Mouse (Mus musculus): ENCODE measurements around the gene Adgrl2.

The Adgrl2 gene

DNA sequence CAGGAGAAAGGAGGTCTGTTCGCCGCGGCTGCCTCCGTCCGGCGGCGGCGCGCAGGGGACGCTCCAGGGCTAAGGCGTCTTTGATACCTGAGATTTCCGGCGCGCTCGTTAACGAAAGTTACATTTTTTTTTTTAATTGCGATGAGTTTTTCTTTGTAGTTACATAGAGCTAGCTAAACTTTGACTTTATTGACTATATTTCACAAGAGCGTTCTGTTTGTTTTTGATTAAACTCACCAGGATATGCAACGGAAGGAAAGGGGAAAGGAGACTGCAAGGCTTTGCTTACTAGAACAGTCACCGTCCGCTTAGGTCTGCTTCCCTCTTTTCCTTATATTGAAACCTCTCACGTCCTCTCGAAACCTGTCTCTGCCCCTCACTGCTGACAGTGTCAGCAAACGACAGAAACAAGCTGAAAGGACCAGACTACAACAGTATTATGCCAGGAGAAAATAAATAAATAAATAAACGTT lies at the start of gene Adgrl2:
TSS of gene Adgrl2 (minus strand) at position 25 of the 473 bp plus-strand sequence.
- no peak for DNase-seq (ENCODE audit: low spot score in 2 of 2)

DNA sequence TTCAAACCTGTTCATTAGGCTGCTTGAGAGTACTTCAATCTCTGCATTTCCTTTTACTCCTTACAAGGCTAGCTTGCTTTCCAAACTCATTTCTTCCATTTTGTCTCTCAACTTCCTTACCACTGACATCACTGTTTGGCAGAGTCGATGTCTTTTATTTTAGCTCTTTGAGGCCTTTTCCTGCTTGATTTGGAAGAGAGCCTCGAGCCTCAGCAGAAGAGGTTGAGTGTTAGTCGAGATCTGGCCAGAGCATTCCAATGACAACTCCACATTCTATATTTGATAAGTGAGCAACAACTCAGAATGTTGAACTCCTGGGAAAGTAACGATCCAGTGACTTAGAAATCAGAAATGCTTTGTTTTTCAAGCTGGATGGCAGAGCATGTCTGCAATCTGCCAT lies 48.4 kb upstream of the Adgrl2 start:
- no peak for DNase-seq (ENCODE audit: low spot score in 2 of 2)

DNA sequence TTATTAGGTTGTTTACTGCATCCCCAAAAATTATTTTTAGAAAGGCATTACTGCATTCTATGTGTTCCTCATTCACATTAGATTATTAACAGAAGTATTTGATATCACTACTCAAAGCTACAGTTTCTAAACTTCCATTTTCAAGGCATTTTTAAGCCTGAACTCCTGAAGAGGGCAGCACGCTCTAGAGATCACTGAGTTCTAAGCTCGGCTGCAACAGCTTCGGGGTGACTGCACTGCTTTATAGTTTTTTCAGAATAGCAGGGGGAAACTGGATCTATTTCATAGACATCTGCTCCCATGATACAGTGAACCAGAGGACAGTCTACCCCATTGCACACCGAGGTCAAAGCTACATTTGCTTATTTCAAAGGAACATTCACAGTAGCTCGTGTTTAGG lies 29.6 kb upstream of the Adgrl2 start:
- no peak for DNase-seq (ENCODE audit: low spot score in 2 of 2)

DNA sequence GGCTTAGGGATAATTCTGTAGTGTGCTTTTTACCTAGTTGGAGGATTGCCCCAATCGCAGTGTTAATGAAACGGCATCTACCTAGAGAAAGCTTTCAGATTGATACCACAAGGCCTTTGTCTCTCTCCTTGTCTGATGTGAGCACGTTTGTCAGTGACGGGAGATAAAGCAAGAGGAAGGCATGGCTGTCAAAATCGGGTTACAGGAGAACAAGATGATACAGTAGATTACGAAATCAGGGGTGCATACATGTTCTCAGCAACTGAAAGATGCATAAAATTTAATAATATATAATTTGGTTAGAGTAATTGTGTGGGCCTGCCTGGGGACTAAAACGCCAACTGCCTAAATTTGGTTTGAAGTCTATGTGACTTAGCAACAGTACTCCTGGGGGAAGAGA lies 19.0 kb upstream of the Adgrl2 start:
- no peak for DNase-seq (ENCODE audit: low spot score in 2 of 2)

DNA sequence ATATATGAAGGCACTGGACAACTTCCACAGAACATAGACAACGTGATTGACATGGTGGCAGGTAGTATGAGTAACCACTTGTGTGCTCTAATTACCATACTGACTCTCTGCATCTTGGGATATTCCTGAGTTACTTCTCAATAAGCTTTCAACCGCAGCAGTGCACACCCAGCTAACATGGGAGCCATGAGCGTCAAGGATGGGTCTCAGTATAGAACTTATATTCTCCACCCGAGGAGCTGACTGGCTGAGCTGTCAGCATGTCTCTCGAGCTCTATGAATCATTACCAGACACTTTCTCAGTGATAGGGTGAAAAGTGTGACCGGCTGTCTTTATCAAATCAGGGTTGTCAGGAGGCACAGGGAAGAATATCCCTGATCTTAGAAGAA lies 18.3 kb upstream of the Adgrl2 start:
- DNase-seq (ENCODE audit: low spot score in 2 of 2) = no peak

DNA sequence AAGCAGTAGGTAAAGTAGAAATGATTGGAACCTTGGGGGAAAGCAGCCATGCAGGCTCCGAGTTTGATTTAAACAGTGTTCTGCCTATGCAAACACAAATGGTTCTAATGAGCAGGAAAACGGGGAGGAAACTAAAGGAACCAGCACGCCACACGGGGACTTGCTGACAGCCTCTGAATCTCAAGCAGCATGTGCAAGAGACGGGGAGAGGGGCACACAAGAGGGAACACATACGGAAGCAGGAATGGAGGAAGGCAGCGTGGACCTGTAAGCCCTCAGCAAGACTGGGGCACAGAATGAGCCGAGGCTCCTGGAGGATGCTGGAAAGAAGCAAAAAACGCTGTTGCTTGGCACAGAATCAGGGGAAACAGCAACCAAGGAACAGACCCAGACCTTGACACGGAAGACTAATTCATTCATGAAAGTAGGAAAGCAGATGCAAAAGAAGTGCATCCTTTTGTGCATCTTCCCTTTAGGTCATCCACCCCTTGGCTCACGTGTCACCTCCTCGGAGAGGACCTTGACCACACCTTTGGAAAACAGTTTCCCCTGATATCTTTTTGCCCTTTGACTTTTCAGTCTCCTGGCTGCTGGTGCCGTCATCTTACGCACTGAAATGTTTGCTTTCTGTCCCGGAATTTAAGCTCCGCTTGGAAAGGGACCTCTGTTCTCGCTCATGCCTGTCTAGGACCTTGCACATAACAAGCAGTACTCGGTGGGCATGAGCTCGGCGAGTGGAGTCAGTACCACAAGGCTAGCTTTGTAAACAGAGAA lies 17.7 kb upstream of the Adgrl2 start:
- no peak for DNase-seq (ENCODE audit: low spot score in 2 of 2)

DNA sequence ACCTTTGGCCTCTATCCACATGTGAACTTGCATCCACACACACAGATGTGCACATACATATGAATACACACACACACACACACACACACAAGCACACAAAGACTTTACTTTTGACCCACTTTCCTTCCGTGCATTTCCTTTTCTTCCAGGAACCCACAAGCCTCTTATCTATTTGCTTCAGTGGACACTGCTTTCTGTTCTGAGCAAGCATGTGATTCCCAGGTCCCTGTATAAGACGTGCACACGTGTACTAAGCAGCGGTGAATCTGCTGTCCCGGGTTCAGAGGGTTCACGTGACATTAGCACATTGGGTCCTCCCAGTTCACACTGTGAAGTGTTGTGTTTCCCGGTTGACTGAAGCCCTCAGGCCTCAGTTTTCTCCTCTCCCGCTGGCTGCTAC lies 11.0 kb upstream of the Adgrl2 start:
- DNase-seq (ENCODE audit: low spot score in 2 of 2) = no peak

DNA sequence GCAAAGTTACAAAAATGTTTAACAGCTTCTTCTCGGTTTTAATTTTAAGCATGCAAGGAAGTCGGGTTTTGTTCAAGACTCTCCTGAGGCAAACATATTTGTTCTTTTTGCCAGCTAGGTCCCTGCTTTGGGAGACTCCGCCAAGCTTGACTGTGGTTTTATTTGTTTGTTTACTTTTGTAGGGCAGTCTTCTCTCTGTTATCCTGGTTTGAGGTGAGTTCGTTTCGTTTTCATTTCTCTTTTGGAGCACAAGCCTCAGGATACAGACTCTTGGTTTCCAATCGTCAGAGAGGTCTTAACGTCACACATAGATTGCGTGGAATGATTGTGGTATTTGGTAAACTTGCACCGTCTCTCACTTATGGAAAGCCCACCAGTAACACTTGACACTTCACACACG lies 8.3 kb upstream of the Adgrl2 start:
- no peak for DNase-seq (ENCODE audit: low spot score in 2 of 2)

DNA sequence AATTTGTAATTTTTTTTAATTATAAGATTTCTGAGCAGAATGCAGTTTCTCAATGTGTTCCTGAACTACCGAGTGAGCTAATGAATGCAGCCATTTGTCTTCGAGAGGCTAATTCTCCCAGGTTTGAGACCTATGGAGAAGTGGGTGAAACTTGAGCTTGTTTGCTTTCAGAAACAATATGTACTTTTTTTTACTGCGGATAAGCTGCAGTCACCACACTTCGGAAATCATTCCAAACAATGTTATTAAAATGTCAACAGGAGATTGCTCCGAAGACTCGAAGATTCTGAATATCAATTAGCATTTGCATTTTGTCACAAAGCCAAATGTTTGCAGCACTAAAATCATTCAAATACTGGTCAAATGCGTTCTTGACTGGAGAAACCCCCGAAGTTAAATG lies 701 bp upstream of the Adgrl2 start:
- DNase-seq (ENCODE audit: low spot score in 2 of 2) = no peak

DNA sequence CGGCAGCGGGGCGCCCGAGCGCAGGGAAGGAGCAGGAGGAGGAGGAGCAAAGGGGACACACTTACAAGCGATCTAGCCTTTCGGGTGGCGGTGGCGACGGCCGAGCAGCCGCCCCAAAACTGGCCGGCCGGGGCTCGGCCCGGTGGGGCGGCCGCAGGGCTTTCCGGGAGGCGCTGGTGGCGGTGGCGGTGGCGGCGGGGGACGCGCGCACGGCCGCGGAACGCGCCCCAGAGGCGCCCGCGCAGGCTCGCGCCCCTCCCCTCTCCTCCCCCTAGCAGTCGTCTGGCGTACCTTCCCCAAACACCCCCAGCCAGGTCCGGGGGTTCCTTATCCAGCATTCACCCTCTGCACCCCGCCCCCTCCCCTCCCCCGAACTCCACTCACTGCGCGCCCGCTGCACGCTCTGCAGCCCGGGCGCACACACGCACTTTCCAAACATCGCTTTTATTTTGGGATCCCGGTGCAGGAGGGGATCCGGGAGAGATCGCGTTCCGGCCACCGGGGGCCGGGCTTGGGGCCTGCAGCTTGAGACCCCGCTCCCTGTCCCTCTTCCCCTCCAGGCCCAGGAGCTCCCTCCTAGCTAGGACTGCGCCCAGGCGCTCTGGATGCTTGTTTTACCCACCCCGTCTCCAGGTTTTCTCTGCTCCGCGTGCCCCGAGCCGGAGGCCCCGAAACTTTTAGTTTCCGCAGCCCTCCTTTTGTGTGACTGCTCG lies 381 bp downstream of the Adgrl2 start:
- peak in 1 of 2 experiments; percentile 16 for DNase-seq (ENCODE audit: low spot score in 2 of 2)

DNA sequence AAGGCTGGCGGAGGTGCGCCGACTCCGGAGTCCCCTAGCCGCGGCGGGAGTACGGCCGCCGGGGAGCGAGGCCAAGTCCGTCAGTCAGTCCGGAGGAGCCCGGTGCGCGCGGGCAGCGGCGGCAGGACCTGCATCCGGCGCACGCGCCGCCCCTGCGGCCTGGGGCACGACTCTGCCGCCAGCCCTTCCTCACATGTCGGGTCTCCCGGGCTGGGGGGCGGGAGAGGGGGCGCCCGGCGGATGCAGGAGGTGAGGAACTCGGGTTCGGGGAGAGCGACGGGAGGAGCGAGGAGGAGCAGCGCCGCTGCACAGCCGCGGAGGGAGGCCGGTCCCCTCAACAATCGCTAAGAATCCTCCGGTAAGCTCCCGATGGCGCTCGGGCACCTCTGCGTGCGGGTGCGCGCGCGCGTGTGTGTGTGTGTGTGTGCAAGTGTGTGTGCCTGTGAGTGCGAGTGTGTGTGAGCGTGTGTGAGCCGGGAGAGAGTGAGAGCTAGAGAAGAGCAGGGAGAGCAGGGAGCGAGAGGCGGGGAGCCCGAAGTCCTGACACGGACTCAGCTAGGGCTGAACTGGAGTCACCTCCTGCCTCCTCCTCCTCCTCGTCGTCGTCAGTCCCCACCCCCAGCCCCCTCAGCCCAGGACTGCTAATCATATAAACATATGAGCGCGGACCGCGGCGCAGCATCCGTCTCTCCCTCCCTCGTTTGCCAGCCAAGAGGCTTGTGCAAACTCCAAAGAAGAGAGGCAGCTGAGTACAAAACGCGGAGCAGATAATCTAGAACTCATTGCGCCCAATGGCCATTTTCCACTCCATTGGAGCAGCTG lies 1.1 kb downstream of the Adgrl2 start:
- peak; percentile 10 to 20 for DNase-seq (ENCODE audit: low spot score in 2 of 2)

DNA sequence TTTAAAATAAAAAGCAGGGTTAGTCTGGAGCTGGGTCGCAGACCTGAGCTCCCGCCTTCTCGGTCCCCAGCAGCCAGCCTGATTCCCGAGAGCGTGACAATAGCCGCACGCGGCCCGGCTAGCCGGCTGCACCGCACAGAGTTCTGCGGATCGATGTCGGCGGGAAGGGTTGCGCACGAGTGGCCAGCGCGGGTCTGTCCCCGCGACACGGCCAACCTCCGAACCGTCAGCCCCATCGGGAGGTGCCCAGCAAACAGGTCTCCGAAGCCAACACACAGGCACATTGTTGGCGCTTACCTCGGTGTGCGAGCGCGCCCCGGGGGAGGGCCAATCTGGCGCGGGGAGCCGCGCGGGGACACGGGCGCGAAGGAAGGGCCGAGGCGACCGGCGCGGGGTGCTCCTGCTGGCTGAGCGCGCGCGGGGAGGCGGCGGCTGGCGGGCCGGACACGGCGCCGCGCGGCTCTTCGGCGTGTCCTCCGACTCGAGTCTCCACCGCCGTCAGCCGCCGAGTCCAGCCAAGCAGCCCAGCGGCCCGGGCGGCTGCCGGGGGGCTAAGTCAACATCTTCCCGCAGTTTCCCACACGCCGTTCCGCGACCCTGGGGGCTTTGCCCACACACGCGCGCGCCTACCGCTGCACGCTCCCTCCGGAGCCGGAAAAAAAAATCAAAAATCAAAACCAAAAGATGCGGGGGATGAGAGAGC lies 1.9 kb downstream of the Adgrl2 start:
- DNase-seq (ENCODE audit: low spot score in 2 of 2) = no peak

DNA sequence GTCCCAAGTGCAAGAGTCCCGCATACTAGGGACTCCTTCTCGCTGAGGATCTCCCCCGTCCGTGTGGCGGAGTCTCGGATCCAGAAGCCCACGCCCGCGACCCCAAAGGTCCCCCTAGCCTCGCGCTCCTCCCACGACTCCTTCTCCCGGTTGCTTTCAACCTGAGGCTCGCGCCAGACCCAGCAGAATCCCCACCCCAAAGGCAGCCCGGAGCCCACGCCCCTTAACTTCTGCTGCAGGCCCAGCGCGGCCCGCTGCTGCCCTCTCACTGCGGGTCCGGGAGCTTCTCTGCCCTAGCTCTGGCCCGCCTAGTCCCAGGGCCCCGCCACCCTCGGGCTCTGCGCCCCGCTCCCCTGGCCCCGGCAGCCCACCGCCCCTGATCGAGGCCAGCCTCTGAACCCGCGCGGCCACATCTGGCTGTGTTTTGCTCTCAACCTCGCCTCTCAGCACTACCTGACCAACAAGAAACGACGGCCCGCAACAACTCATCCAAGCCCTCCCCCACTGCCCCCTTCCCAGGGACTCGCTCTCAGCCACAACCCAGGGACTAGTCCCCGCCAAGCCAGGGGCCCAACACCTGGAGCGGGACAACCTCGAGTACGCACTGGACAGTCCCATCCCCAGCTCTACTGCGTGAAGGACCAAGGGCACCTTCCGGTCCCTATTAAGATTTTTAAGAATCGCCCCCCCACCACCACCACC lies 2.6 kb downstream of the Adgrl2 start:
- peak in 1 of 2 experiments; percentile 9 for DNase-seq (ENCODE audit: low spot score in 2 of 2)

DNA sequence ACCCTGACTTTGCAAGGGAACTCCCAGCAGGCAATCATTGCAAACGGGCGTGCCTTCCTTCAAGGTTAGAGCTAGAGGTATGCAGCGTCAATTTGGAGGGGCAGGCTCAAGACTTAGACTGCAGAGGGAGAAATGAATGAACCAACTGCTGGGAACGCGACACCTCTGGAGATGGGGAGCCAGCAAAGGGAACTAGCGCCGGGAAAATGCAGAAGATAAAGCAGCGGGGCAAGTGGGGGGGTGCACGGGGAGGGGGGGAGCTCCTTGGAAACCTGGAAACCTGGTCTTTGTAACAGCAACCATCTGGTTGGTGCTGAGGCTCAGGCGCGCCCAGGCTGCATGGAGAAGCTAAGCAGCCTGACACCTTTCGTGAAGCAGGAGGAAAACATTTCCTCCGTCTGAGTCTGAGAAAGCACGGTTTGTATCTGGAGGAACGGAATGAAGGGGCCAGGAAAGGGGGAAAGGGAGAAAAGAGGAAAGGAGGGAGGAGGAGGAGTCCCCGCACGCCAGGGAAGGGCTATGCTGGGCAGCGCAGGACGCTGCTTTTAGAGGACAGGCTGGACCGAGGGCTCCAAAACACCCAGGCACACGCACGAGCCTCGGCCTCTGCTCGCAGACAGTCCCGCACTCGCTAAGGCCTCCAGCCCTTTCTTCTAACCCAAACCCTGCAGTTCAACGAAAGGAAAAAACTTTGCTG lies 3.3 kb downstream of the Adgrl2 start:
- DNase-seq (ENCODE audit: low spot score in 2 of 2) = no peak

DNA sequence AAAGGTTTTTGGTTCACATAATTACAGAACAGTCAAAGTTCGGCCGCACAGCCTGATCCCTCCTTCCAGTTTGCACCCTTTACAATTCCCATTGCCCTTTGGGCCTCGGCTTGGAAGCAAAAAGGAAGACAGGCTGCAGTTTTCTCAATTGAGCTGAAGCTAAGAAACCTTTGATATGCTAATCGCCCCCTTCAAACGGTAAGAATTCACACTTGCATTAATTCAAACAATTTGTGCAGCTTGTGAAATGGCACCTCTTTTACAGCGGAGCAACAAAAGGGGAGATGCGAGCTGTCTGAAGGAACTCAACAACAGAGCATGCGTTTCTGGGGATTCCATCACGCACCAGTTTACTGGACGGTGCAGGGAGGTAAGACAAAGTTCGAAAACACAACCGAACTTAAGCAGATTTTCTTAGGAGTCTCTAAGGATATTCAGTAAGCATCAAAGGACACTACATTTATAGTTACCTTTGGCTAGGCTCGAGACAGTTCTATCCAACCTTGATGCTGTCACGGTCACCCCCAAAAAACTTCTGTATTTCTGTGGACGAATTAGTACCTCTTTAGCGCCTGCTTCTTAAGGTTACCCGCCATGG lies 4.0 kb downstream of the Adgrl2 start:
- DNase-seq (ENCODE audit: low spot score in 2 of 2) = no peak

DNA sequence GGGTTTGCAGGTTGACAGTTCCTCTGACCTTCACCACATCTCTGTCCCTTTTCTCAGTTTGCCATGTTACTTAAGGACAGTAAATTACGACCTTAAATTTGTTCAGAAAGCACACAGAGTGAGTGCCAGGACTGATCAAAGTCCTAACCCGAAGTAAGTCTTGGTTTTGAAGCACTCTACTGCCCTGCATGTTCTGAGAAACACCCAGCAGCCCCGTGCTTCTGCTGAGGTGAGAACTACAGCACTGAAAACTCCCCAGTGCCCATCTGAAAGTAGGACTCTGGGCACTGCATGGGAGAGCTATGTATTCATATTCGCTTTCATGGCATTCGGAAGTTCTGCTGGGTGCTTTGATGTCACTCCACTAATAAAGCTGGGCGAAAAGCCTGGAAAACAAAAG lies 6.0 kb downstream of the Adgrl2 start:
- no peak for DNase-seq (ENCODE audit: low spot score in 2 of 2)

DNA sequence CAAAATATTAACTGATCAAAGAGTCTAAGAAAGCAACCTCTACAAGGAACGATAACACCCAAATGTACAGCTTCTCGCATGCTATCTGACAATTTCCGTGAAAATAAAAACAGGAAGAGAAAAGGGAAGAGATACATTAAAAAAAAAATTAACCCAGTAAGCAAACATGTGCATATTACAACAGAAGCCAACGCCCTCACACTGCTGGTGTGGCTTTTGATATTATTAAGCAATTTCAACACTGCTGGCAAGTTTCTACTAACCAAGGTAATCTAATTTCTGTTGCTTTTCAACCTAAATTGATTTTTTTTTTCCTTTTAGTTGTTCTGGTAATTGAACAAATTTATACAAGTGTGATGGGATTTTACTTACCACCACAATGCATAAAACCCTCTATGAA lies 8.0 kb downstream of the Adgrl2 start:
- no peak for DNase-seq (ENCODE audit: low spot score in 2 of 2)

DNA sequence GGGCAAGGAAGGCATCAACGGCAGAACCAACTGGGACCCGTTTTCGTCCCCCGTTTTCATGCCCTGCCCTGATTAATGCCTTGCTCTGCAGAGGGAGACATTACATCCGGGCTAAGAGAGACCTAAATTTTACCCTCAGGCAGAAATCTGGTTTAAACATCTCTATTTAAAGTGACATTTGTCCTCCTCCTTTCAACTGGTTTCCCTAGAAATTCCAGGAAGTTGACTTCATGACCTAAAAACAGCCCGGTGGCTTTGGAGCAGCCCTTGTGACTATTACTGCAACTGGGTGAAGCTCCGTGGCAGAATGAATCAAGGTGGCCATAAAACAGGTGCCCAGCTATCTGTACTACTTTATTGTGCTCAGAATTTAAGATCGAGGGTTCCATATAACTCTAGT lies 8.6 kb downstream of the Adgrl2 start:
- no peak for DNase-seq (ENCODE audit: low spot score in 2 of 2)

DNA sequence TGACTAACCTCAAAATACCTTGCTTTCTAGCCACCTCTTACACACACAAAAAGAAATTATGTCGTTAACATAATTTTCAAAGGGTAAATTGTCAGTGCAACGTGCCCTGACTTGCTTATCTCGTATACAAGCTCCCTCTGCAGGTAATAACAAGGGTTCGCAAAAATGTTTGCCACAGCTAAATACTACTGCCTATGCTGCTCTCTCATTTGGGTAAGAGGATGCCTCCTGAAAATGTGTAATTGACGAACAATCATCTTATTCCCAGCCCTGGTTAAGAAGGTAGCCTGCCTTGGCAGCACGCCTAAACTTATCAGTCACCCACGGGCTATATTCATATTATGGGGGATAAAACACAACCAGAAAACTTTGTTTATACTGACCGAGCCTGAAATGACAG lies 11.8 kb downstream of the Adgrl2 start:
- DNase-seq (ENCODE audit: low spot score in 2 of 2) = no peak

DNA sequence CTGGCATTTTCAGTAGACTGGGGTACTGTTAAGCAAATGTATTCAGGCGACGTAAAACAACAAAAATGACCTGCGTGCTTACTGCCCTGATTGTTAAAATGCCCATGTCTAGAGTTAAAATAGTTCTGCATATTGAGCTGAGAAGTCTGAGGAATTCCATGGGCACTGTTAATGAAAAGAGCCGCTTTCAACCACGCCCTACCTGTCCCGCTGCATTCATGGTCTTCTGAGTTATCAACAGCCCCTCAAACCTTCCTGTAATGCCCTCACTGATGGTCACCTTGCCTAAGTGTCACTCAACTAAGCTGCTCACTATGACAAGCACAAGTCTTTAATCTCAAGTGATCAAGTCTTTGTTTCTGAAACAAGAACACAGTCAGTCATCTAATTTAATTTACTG lies 12.5 kb downstream of the Adgrl2 start:
- no peak for DNase-seq (ENCODE audit: low spot score in 2 of 2)

All from thymus, postnatal 10 days (tissue).